Mouse (Mus musculus) small intestine, adult 2 months (tissue): ENCODE results near the gene Col2a1.

Source experiments
- CTCF ChIP-seq: fragments of 200-500 bp; IDR thresholded peaks from 2 replicates; pipeline ENCODE4 v1.5.1; 2012; ENCODE audit warnings: low read depth, mild to moderate bottlenecking, control low read depth, inconsistent platforms, low read length, moderate library complexity, mixed read lengths; ENCODE audit not compliant: insufficient replicate concordance, insufficient read length; ENCODE audit errors: extremely low read depth
- POLR2A ChIP-seq: fragments of 200-500 bp; IDR thresholded peaks from 2 replicates; pipeline ENCODE4 v1.6.1; 2012; ENCODE audit warnings: low read depth, mild to moderate bottlenecking, control low read depth, inconsistent platforms, low read length, moderate library complexity

- TF ChIP-seq CTCF (no peak), POLR2A (no peak)
Observed at GRCm38 (mm10) chr15:97955742-97956141, 48.8 kb downstream of the Col2a1 start.
